Mouse (Mus musculus): ENCODE data around the gene Tbc1d8. TPM values are rescaled to one million over a fixed set of nuclear protein-coding genes. Genes with fewer than 3 reads are reported as not detected.

Tbc1d8 gene
- total and polyA plus RNA-seq, 3 experiments, result 0.16 to 1.4 (median 0.81) TPM

- Histone ChIP-seq H3K9ac (ENCODE audit: insufficient read depth, low read depth) (no peak overlapping the region), H3K4me2 (ENCODE audit: insufficient read depth, low read depth, poor library complexity, severe bottlenecking) (no peak overlapping the region), H3K4me1 (ENCODE audit: control insufficient read depth in 1 of 2, insufficient read depth in 2 of 2) (peaks cover 0 to 2% of the 10 kb centered on the region in 2 experiments; a peak in 1 of 4 replicates), H3K27me3 (replicated peaks) (no peaks in the 10 kb centered on the region), H3K9me3 (replicated peaks; ENCODE audit: low read length) (no peaks in the 10 kb centered on the region), H3K27ac (ENCODE audit: insufficient read depth, low read depth) (no peak overlapping the region), H3K36me3 (replicated peaks in 1 of 2; ENCODE audit: control insufficient read depth in 1 of 2, insufficient read depth in 1 of 2, low read length in 1 of 2) (no peaks in the 10 kb centered on the region), H3K4me3 (replicated peaks in 1 of 3; ENCODE audit: low read depth in 2 of 3, low read length in 2 of 3, poor library complexity in 1 of 3) (no peak overlapping the region), H3K79me2 (replicated peaks; ENCODE audit: control insufficient read depth, extremely low read depth, insufficient read depth, poor library complexity, severe bottlenecking) (no peaks in the 10 kb centered on the region)
- dilution Hi-C loops (cut with MboI; ENCODE audit: extremely low pct_ligation_motif_present, extremely low pct_unique_long_range_greater_than_20kb, low sequenced_read_pairs) (no loop called here), in situ Hi-C loops (cut with MboI; ENCODE audit: low pct_ligation_motif_present, low pct_unique_long_range_greater_than_20kb, low sequenced_read_pairs) (no loop called here)
- no peak for DNase-seq (ENCODE audit: extremely low read depth)
- no peak for TF ChIP-seq SIN3A (IDR thresholded peaks at IDR 0.05; ENCODE audit: low read length)
- TF ChIP-seq MAFK (IDR thresholded peaks at IDR 0.05; ENCODE audit: insufficient replicate concordance, low read length), result no peak
- TF ChIP-seq UBTF (IDR thresholded peaks at IDR 0.05; ENCODE audit: low read depth, low read length), result no peak
- TF ChIP-seq ETS1 (conservative IDR thresholded peaks at IDR 0.05; ENCODE audit: low read depth, low read length), result no peak
- TF ChIP-seq HCFC1 (IDR thresholded peaks at IDR 0.05; ENCODE audit: low read depth, low read length), result no peak
- TF ChIP-seq BHLHE40 (IDR thresholded peaks at IDR 0.05; ENCODE audit: low read depth, low read length), result no peak
Observed at GRCm38 (mm10) chr1:39448819-39449218, 29.7 kb downstream of the Tbc1d8 start.

DNA sequence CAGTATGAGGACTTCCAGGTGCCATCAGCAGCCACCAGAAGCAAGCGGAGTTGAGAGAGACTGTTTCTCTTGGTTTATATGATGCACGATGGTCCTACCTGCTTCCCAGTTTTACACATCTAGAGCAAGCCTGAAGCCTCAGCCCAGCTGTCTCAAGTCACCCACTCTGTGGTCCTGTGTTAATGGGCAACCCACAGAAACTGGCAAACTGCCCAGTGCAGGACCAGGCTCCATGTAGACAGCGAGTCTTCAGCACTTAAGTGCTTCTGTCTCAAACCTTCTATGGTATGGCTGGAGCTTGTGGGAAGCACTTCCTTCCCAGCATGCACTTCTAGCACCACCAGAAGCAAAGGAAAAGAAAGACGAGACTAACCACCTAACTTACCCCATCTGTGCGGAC lies 30.3 kb downstream of the Tbc1d8 start:
- H3K4me3 ChIP-seq (replicated peaks in 1 of 3; ENCODE audit: low read depth in 2 of 3, low read length in 2 of 3, poor library complexity in 1 of 3), result no peak overlapping the region
- no peak for DNase-seq (ENCODE audit: extremely low read depth)
- dilution Hi-C loops (cut with MboI; ENCODE audit: extremely low pct_ligation_motif_present, extremely low pct_unique_long_range_greater_than_20kb, low sequenced_read_pairs), result no loop called here
- in situ Hi-C loops (cut with MboI; ENCODE audit: low pct_ligation_motif_present, low pct_unique_long_range_greater_than_20kb, low sequenced_read_pairs), result no loop called here
- no peaks in the 10 kb centered on the region for H3K9me3 ChIP-seq (replicated peaks; ENCODE audit: low read length)
- H3K79me2 ChIP-seq (replicated peaks; ENCODE audit: control insufficient read depth, extremely low read depth, insufficient read depth, poor library complexity, severe bottlenecking), result no peaks in the 10 kb centered on the region
- no peaks in the 10 kb centered on the region for H3K27me3 ChIP-seq (replicated peaks)
- H3K9ac ChIP-seq (ENCODE audit: insufficient read depth, low read depth), result no peak overlapping the region
- TF ChIP-seq CHD2 (IDR thresholded peaks at IDR 0.05; ENCODE audit: low read length) (no peak), SIN3A (IDR thresholded peaks at IDR 0.05; ENCODE audit: low read length) (no peak), ZMIZ1 (IDR thresholded peaks at IDR 0.05; ENCODE audit: low read depth, low read length) (no peak), HCFC1 (IDR thresholded peaks at IDR 0.05; ENCODE audit: low read depth, low read length) (no peak), MXI1 (IDR thresholded peaks at IDR 0.05; ENCODE audit: low read depth, low read length) (no peak), ZNF384 (IDR thresholded peaks at IDR 0.05; ENCODE audit: low read depth, low read length) (no peak), RAD21 (IDR thresholded peaks at IDR 0.05; ENCODE audit: low read depth, low read length) (no peak), CTCF (conservative IDR thresholded peaks at IDR 0.05 in 1 of 2, IDR thresholded peaks at IDR 0.05 in 1 of 2; ENCODE audit: low read depth in 2 of 2, low read length in 2 of 2) (no peak), USF1 (IDR thresholded peaks at IDR 0.05; ENCODE audit: low read depth, low read length) (no peak), GABPA (IDR thresholded peaks at IDR 0.05; ENCODE audit: insufficient replicate concordance, low read depth, low read length) (no peak), ZKSCAN1 (IDR thresholded peaks at IDR 0.05; ENCODE audit: borderline replicate concordance, low read depth, low read length) (no peak), IRF4 (IDR thresholded peaks at IDR 0.05; ENCODE audit: low read depth, low read length) (no peak), CHD1 (IDR thresholded peaks at IDR 0.05; ENCODE audit: low read depth, low read length) (no peak)
- H3K27ac ChIP-seq (ENCODE audit: insufficient read depth, low read depth), result no peak overlapping the region
- no peak overlapping the region for H3K4me2 ChIP-seq (ENCODE audit: insufficient read depth, low read depth, poor library complexity, severe bottlenecking)
- H3K4me1 ChIP-seq (ENCODE audit: control insufficient read depth in 1 of 2, insufficient read depth in 2 of 2), result peaks cover under 1 to 8% of the 10 kb centered on the region in 2 experiments; a peak in 1 of 4 replicates
- H3K36me3 ChIP-seq (replicated peaks in 1 of 2; ENCODE audit: control insufficient read depth in 1 of 2, insufficient read depth in 1 of 2, low read length in 1 of 2), result no peaks in the 10 kb centered on the region

Data from CH12.LX (cell line).